Mouse (Mus musculus) CH12.LX (cell line): Measurements from ENCODE around the gene Uggt2.

ENCODE experiments used
- CTCF ChIP-seq, 2 experiments: IDR thresholded peaks in 1 of 2; conservative IDR thresholded peaks in 1 of 2; 2 replicates each; pipeline ENCODE4 v1.5.1; 2011 to 2012; ENCODE audit warnings: low read depth in 2 of 2, low read length in 2 of 2, improper control_type of control experiment in 1 of 2, inconsistent platforms in 1 of 2, mild to moderate bottlenecking in 1 of 2, moderate library complexity in 1 of 2
- NELFE ChIP-seq: IDR thresholded peaks from 2 replicates; pipeline ENCODE4 v1.6.1; 2011; ENCODE audit warnings: low read depth, low read length, improper control_type of control experiment
- UBTF ChIP-seq: IDR thresholded peaks from 2 replicates; pipeline ENCODE4 v1.6.1; 2012; ENCODE audit warnings: low read depth, mild to moderate bottlenecking, inconsistent platforms, low read length, improper control_type of control experiment, moderate library complexity
- ZKSCAN1 ChIP-seq: IDR thresholded peaks from 2 replicates; pipeline ENCODE4 v1.6.1; 2012; ENCODE audit warnings: low read depth, inconsistent platforms, low read length, improper control_type of control experiment, borderline replicate concordance

GRCm38 (mm10) chr14:118995226-118995925 is 103.9 kb downstream of the Uggt2 start:
- no peak for TF ChIP-seq UBTF
- TF ChIP-seq ZKSCAN1 = no peak
- TF ChIP-seq CTCF (conservative IDR thresholded peaks at IDR 0.05 in 1 of 2, IDR thresholded peaks at IDR 0.05 in 1 of 2; ENCODE audit: low read depth in 2 of 2, low read length in 2 of 2) = no peak
- TF ChIP-seq NELFE = no peak
